Mouse (Mus musculus) lung, postnatal 10 days (tissue): ENCODE measurements around the gene Esyt2.

ENCODE experiments used
- DNase-seq: peaks from one replicate; pipeline ENCODE4 v3.0.0; 2021

Gene Esyt2

DNA sequence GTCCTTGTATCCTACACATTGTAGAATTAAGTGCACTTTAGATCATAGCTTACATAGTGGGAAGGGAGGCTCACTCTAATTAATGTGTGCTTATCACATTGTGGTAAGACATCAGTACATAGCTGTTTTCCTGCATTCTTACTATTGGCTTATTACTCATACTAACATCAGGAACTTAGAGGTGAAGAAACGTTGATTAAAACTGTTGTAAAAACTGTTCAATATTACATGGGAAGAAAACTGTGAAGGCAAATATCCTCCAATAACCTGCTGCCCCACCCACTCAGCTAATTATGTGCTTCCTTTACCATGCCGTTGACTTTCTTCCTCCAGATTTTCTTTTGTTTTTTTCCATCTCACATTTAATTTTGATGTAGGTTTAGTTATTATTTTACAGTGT, 87.9 kb downstream of the Esyt2 start:
- DNase-seq, result no peak

DNA sequence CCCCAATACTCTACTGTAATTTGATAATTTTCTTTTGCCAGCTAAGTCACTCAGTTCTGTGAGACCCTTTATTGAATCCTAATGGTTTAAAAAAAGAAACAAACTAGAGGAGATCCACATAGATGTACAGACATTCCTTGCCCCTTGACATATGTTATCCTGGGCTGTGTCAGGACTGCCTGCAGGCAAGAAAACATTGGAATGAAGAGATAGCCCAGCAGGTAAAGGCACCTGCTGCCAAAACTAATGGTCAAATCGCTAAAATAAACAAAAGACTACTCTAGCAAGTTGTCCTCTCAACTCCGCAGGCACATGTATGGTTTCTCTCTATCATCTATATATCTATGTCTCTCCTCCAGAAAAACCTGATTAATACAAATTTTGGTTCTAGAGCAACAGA, 102.1 kb downstream of the Esyt2 start:
- no peak for DNase-seq

GRCm38 (mm10) chr12:116383995-116384394, 103.0 kb downstream of the Esyt2 start:
- no peak for DNase-seq

DNA sequence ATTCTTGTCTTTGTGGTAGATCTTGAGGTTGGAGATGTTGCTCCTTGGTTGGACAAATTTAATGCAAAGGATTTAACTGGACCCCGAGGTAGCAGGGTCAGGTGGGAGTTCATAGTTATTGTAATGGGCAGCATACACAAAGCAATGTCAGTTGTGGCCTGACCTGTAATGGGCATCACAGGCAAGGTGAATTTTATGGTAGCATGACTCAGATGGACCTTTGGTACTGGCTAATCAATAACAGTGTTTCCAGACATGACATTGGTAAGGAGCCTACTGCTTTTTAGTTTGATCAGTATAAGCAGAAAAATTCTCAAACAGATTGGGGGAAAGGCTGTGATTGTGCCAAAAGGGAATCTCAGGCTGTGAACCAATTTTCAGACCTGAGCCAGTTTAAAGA, 105.8 kb downstream of the Esyt2 start:
- no peak for DNase-seq

GRCm38 (mm10) chr12:116389868-116390267, 108.9 kb downstream of the Esyt2 start:
- DNase-seq, result no peak

GRCm38 (mm10) chr12:116394327-116394726, 113.3 kb downstream of the Esyt2 start:
- no peak for DNase-seq

- no peak for DNase-seq
Observed at GRCm38 (mm10) chr12:116395312-116395711, 114.3 kb downstream of the Esyt2 start.

GRCm38 (mm10) chr12:116396072-116396695, 115.2 kb downstream of the Esyt2 start:
- no peak for DNase-seq

DNA sequence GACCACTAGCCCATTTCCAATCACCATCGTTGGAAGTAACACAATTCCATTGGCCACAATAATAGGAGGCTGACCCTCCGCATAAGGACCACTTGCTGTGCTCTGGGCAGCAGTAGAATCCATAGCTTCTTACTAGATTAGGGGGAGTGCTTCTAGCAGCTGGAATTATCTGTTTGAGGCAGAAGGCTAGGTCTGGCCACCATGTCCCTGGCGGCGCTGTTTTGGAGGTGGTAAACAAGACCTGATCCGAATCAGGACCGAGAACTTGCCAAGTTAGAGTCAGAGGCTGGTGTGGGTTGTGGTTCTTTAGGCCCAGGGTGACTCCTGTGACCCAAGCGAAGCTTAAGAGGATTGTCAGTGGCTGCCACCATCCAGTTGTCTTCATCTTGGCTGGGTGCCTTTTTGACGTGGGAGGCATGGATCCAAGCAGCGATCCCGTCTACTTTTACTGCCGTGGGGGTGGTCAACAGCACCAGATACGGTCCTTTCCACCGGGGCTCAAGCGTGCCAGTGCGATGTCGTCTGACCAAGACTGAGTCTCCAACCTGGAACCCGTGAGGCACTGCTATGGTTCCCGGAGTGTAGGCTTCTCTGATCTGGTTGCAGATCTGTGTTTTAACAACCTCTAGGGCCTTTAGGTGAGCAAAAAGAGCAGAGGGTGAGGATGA, 123.2 kb downstream of the Esyt2 start:
- DNase-seq, result peak; percentile 4

DNA sequence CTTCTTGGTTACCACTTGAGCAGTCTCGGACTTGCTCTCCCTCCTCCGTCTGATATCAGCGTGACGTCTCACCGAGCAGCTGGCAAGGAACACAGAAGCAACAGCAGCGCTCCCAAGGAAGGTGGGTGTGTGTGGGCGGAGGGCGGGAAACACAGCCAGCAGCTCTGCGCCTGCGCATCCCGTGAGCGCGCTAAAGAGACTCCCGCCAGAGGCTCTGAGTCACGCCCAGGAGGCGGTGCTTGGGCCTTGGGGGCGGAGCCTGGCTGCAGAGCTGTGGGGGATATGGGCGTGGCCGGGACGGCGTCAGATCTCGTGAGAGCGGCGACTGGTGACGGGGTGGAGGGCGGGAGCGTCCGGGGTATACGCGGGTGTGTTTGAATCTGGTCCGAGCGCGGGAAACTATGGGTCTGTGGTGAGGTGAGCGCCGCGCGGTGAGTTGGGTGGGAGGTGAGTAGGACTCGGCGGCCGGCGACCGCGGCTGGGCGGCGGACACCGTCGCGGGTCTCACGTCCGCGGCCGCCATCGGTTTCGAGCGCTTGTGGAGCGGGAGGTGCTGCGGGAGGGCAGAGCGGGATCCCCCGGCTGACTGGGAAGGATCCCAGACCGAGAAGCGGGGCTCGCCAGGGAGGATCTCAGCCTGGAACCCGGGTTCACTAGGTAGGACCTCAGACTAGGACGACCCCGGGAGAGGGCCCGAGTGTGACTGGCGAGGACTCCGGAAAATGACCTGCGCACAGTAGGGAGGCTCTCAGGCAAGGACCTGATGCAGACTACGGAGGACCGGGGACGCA, 124.2 kb downstream of the Esyt2 start, which contains the start of gene Ncapg2:
TSS of gene Ncapg2 (plus strand) at position 358 of the 791 bp plus-strand sequence.
- DNase-seq, result peak; percentile 99

DNA sequence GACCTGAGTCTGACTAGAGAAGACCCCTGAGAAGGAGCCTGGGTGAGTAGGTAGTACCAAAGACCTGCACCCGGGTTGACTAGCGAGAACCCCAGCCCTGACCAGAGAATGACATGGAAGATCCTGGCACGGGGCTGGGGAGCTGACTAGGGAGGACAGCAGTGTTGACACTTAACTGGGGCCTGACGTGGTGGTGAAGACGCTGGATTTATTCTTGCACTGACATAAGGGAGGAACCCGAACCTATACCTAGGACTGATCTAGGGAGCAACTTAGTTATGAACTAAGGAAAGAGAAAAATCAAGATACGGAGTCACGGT, 124.8 kb downstream of the Esyt2 start:
- DNase-seq, result no peak

DNA sequence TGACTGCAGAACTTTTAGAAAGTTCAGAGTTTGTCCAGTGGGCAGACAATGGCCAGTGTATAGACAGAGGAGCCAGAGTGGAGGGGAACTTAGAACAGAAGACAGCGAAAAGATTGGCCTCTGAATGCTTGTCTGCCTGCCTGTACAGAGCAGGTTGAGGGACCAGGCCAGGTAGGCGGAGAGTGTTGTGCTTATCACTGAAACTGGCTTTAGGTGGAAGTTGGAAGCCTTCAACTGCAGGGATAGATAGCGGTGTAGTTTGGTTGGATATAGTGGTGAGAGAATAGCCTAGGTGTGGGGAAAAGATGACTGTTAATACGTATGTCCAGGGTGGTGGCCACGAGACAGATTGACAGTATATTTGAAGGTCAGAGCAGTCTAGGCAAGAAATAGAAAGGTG, 126.9 kb downstream of the Esyt2 start:
- DNase-seq, result no peak

DNA sequence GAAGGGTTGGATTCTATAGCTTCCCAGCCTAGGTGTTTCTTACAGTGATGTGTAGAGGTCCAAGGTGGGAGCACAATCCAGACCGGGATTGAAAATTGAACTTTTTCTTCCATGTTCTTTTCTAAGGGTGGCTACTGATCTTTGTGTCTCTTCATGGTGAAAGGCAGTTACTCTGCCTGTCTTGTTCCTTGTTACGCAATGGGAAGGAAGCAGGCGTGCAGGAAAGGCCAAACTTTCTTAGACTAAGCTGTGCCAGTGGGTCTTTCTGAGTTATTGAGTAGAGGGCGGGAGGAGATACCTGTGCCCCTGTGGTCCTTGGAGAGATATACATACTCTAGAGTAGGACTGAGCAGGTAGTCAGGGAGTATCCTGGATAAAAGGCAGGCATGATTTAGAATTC, 133.9 kb downstream of the Esyt2 start:
- DNase-seq, result no peak

- DNase-seq, result no peak
Observed at GRCm38 (mm10) chr12:116416514-116416913, 135.5 kb downstream of the Esyt2 start.

GRCm38 (mm10) chr12:116421656-116422055, 140.7 kb downstream of the Esyt2 start:
- DNase-seq, result no peak

DNA sequence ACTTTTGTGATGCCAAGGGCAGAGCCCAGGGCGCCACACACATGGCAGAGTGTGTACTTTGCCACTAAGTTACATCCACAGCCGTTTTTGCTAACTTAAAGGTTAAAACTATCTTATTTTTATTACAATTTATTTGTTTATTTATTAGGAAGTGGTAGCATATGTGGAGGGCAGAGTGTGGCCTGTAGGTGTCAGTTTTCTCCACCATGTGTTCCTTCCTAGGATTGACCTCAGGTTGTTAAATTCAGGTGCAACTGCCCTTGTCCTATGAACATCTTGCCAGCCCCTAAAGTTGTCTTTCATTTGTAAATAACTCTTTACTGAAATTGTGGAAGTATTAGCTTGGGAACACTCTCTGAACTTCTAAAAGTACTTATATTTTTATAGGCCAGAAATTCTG, 144.4 kb downstream of the Esyt2 start:
- DNase-seq, result no peak

GRCm38 (mm10) chr12:116433742-116434141, 152.7 kb downstream of the Esyt2 start:
- no peak for DNase-seq

DNA sequence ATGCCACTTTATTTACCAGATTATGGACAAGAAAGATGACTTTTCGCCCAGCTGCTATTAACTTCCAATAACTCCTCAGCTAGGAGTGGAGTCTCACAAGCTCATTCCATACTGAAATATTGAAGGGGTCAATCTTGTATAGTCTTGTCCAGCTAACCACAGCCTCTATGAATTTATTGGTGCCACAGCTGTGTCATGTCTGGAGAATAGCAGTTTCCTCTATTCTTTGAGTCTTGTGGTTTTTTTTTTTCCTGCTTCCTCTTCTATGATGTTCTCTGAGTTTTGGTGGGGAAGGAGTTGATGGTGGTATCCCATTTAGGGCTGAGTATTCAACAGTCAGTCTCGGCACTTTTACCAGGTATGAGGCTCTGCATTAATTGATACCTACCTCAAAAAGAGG, 154.2 kb downstream of the Esyt2 start:
- DNase-seq, result no peak

GRCm38 (mm10) chr12:116436125-116436524, 155.1 kb downstream of the Esyt2 start:
- DNase-seq, result no peak

- DNase-seq, result no peak
Observed at GRCm38 (mm10) chr12:116438591-116438990, 157.6 kb downstream of the Esyt2 start.
